Mouse (Mus musculus) lung, adult 2 months (tissue): ENCODE measurements around the gene Pck2.

Experiments
- CTCF ChIP-seq: fragments of 200-500 bp; IDR thresholded peaks from 2 replicates; pipeline ENCODE4 v1.5.1; 2011; ENCODE audit warnings: mild to moderate bottlenecking, low read length, control low read depth; ENCODE audit not compliant: insufficient read depth
- POLR2A ChIP-seq: fragments of 200-500 bp; IDR thresholded peaks from 2 replicates; pipeline ENCODE4 v1.6.1; 2011; ENCODE audit warnings: low read depth, mild to moderate bottlenecking, control low read depth, low read length, borderline replicate concordance; ENCODE audit errors: extremely low read depth

DNA sequence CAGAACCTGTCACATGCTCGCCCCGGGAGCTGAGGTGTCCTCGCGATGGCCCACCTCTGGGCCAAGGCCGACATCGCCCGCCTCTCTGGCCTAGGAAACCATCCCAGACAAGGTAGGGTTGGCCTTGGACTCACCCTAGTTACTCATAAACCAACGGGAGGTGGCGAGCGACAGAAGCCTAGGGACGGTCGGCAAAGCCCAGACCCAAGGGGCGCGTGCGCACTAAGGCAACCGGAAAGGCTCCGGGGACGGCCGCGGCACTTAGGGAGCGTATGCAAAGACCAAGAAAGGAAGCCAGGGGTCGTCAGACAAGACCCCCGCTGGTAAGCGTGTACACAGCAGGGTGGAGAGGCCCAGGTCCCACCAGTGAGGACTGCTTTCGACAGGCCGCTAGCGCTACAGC, 19.7 kb downstream of the Pck2 start, which contains the start of gene Dcaf11:
- TF ChIP-seq CTCF (no peak), POLR2A (peak; percentile 68)
